Mouse (Mus musculus) splenic B cell, adult 2 months (primary cell): Measurements from ENCODE around the gene Lrrc59.
"Not testable (repeated sequence)": the region's sequence is repeated elsewhere in the genome, so short reads cannot be mapped to it uniquely, and the experiment has no call there.

Source experiments
- DNase-seq: peaks from one replicate; pipeline ENCODE4 v3.0.0-alpha.2; 2011; ENCODE audit warnings: low read depth, low spot score
- H3K27me3 ChIP-seq: 2 replicates; pipeline ENCODE4 v1.6.1; 2012; ENCODE audit warnings: mild to moderate bottlenecking, low read length, moderate library complexity, mixed read lengths; ENCODE audit not compliant: control insufficient read depth, poor library complexity, insufficient read depth, severe bottlenecking
- H3K36me3 ChIP-seq: 2 replicates; pipeline ENCODE4 v1.6.1; 2012; ENCODE audit warnings: mild to moderate bottlenecking, low read length, moderate library complexity, mixed read lengths; ENCODE audit not compliant: control insufficient read depth, poor library complexity, insufficient read depth, severe bottlenecking

Lrrc59 gene

DNA sequence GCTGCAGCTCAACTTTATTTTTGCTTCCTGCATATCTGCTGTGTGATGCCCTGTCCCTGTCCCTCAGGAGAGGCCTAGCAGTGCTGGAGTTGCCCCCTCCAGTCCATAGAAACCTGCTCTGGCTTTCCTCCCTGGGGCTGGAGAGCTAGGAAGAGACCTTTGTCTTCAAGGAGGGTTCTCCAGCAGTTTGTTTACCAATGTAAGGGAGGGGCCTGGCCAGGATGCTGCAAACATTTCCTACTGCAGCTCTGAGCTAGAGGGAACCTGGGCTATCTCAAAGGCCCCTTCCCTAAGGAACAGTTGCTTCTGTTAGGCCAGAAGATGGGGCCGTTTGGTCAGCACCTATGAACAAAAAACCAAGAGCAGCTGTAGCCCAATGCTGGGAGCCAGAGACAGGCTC, 31.8 kb downstream of the Lrrc59 start:
- H3K27me3 ChIP-seq = no peaks in the 10 kb centered on the region
- DNase-seq = no peak
- no peaks in the 10 kb centered on the region; the same call in none of the 2 replicates for H3K36me3 ChIP-seq

DNA sequence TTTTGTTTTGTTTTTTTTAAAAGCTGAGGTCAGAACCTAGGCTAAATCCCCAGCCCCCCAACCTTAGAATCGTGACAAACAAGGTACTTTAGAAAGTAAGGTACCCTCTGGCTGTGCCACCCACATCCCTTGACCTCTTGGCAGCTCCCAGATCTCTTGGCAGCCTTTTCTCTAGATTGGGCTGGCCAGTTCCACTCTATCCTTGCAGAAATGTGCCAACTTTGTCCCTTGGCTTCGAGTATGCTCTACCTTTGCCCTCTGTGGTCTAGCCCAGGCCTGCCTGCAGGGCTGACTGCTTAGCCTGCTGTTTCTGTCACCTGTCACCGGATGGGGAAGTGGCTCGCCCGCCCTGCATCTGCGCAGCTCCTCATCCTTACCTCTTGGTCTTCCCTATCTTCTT, 35.7 kb downstream of the Lrrc59 start:
- Histone ChIP-seq H3K36me3 (peaks cover 6% of the 10 kb centered on the region), H3K27me3 (no peaks in the 10 kb centered on the region)
- no peak for DNase-seq

GRCm38 (mm10) chr11:94674984-94675383, 45.4 kb downstream of the Lrrc59 start:
- no peaks in the 10 kb centered on the region for H3K27me3 ChIP-seq
- no peak for DNase-seq
- 0 out of 2 replicates have a peak, but pooled peaks cover 3% of the 10 kb centered on the region for H3K36me3 ChIP-seq

DNA sequence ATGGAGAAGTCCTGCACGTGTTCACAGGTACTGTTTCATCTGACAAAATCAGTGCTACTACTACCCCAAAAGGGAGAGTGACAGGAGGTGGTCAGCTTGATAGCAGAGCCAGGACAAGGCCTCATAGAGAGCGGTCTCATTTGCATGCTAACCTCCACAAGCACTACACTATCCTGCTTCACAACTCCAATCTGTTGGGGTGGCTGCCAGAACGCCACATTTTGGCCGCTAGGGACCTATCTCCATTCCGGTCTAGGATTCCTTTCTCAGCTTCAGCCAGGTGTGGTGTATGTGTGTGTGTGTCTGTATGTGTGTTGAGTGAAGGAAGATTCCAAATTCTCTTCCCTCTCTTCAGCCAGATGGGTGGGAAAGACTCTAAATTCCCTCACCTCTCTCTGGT, 45.9 kb downstream of the Lrrc59 start:
- H3K27me3 ChIP-seq = no peaks in the 10 kb centered on the region
- DNase-seq = no peak
- no peaks in the 10 kb centered on the region for H3K36me3 ChIP-seq

DNA sequence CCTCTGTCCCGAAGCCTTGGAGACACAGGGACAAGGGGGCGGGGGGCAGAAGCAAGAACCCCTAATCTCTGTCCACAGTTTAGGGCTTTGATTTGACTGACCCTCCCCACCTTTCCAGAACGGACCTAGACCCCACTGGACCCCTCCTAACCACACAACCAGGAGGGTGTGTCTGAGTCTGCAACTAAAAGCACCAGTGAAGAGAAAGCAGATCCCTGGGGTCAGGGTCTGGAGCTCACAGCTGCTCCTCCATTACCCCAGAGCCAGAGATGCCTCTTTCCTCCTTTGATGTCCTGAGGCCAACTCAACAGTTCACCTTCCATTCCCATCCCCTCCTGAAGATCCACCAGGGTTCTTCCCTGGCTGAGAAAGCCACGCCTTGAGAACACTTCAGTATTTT, 46.7 kb downstream of the Lrrc59 start:
- H3K36me3 ChIP-seq = no peaks in the 10 kb centered on the region
- no peaks in the 10 kb centered on the region for H3K27me3 ChIP-seq
- DNase-seq = no peak

DNA sequence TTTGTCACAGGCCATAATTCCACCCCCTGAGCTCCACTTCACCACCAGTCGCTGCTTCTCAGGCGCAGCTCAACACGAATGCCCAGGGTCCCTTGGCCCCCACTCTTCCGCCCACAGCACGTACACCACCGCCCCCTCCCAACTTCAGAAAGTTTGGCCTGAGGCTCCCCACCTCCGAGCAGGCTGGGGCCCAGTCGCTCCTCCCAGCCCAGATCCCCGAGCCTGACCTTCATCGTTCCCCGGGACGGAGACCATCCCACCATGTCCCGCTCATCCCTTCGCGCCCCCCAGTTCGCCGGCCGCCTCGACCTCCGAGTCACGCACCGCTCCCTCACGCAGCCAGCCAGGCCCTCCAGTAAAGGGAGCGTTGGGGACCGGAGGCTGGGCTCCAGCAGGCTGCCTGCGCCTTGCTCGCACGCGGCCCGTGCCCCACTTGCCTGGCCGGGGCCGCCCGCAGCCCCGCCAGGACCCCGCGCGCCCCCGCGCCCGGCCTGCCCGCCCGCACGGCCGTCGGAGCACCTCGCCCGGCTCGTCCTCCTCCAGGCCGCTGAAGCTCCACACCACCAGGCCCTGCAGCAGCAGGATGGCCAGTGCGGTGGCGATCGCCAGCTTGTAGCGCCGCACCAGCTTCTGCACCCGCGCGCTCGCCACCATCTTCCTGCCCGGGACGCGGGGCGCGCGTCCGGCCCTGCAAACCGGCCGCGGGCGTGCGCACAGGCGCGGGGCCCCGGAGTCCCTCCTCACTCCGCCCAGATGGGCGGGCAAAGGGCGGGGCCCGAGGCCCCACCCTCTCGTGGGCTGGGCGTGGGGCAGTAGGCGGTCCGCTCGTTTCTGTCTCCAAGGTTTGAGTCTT, 47.4 kb downstream of the Lrrc59 start, which contains the start of gene Xylt2:
TSS of gene Xylt2 (minus strand) at position 762 of the 853 bp plus-strand sequence.
- DNase-seq = peak; percentile 91
- H3K36me3 ChIP-seq = no peaks in the 10 kb centered on the region

DNA sequence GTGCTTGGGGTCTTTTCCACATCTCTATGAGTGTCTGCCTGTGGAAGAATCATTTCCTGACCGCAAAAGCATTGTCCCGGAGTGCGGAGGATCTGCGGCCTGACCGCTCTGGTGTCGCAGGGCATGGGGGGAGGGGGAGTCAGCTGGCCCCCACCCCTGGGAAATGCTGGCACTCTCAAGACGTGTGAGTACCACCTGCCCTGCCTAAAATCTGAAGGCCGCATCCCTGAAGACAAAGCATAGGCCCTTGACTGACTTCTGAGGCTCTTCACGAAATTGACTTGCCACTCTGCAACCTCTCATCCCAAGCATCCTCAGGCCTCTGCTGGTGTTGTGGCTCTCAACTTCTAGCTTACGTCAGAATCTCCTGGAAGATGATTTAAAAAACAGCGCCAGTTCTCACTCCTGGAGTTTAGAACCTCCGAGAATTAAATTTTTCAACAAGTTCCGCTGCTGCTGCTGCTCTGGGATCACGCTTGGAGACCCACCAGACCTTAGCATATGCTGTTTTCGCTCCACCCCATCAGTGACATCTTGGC, 48.1 kb downstream of the Lrrc59 start:
- no peak for DNase-seq
- no peaks in the 10 kb centered on the region for H3K27me3 ChIP-seq
- no peaks in the 10 kb centered on the region for H3K36me3 ChIP-seq

More for the DNA sequence above, 47.4 kb downstream of the Lrrc59 start, which contains the start of gene Xylt2:
- no peaks in the 10 kb centered on the region for H3K27me3 ChIP-seq

GRCm38 (mm10) chr11:94680639-94681038, 51.1 kb downstream of the Lrrc59 start:
- DNase-seq = no peak
- no peaks in the 10 kb centered on the region for H3K27me3 ChIP-seq

GRCm38 (mm10) chr11:94681640-94682039, 52.1 kb downstream of the Lrrc59 start:
- DNase-seq = no peak
- no peaks in the 10 kb centered on the region for H3K36me3 ChIP-seq

More at GRCm38 (mm10) chr11:94680639-94681038, 51.1 kb downstream of the Lrrc59 start:
- H3K36me3 ChIP-seq = no peaks in the 10 kb centered on the region

DNA sequence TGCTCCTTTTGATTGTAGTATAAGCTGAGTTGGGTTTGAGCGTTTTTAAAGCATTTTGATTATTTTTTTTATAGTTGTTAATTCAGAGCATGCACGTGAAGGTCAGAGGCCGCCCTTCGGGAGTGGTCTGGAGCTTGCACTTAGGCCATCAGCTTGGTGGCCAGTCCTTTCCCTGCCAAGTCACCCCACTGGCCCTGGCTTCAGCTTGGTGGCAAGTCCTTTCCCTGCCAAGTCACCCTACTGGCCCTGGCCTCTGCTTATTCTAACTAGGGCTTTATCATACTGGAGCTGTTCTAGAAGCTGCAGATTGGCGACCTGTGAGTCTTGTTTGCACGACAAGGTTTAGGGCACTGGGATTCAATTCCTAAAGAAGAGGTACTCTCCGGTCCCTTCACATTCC, 52.9 kb downstream of the Lrrc59 start:
- no peak for DNase-seq
- H3K27me3 ChIP-seq = no peaks in the 10 kb centered on the region
- no peaks in the 10 kb centered on the region for H3K36me3 ChIP-seq

More at GRCm38 (mm10) chr11:94681640-94682039, 52.1 kb downstream of the Lrrc59 start:
- no peaks in the 10 kb centered on the region for H3K27me3 ChIP-seq

DNA sequence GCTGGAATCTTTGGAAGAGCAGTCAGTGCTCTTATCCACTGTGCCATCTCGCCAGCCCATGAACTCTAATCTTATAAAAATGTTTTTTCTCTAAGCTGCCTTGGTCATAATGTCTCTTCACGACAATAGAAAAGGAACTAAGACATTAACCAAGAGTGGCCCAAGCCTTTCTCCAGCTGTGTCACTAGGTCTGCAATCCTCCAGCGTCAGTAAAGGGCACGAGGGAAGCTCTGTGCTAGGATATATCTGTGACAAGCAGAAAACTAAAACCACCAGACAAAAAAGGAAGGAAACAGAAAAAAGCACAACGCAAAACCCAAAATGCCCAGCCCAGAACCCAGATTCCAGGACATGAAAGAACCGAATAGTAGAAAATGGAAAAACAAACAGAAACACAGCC, 57.6 kb downstream of the Lrrc59 start:
- Histone ChIP-seq H3K36me3 (no peaks in the 10 kb centered on the region), H3K27me3 (no peaks in the 10 kb centered on the region)
- no peak for DNase-seq

DNA sequence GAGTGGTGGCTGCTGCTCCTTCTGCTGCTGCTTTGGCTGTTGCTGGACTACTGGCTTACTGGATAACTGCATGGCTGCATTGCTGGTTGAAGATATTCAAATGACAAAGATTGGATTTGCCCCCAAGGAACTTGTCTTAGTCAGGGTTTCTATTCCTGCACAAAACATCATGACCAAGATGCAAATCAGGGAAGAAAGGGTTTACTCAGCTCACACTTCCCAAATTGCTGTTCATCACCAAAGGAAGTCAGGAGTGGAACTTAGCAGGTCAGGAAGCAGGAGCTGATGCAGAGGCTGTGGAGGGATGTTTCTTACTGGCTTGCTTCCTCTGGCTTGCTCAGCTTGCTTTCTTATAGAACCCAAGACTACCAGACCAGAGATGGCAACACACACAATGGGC, 62.9 kb downstream of the Lrrc59 start:
- H3K27me3 ChIP-seq, H3K36me3 ChIP-seq, DNase-seq: not testable (repeated sequence)
